Mouse (Mus musculus): ENCODE results near the gene Rpe65. TPM values are rescaled to one million over a fixed set of nuclear protein-coding genes. Genes with fewer than 3 reads are reported as not detected.

The Rpe65 gene
- polyA plus RNA-seq, 2 experiments: not detected

DNA sequence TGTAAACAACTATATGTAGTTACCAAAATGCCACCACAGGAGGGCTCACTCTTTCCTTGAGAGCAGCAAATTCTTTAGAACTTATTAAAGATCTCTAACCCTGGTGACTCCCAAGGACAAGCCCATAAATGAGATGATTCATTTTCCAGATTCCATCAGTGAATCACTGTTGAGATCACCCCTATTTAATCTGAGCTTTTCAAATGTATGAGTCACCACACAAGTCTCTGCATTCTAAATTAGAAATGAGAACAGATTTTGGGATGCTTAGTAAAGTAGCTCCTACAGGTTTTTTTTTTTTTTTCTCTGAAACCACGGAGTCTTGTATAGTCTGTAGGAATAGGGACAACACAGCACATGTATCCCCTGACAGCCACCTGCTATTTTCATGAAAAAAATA, 61.8 kb downstream of the Rpe65 start:
- no peak for DNase-seq (ENCODE audit: low read depth in 3 of 3, low spot score in 3 of 3)
- Histone ChIP-seq H3K9me3 (ENCODE audit: control insufficient read depth, low read length) (no peaks in the 10 kb centered on the region), H3K9ac (replicated peaks) (no peak overlapping the region), H3K36me3 (replicated peaks; ENCODE audit: control insufficient read depth, insufficient read depth, low read depth) (no peaks in the 10 kb centered on the region), H3K27ac (no peak overlapping the region), H3K4me1 (replicated peaks; ENCODE audit: control insufficient read depth in 2 of 2, insufficient read depth in 2 of 2, low read length in 1 of 2) (no peaks in the 10 kb centered on the region), H3K4me2 (ENCODE audit: low read depth) (no peak overlapping the region), H3K27me3 (ENCODE audit: control insufficient read depth, insufficient read depth, low read length) (no peaks in the 10 kb centered on the region), H3K4me3 (ENCODE audit: insufficient read depth in 1 of 2, low read depth in 2 of 2, low read length in 2 of 2) (no peak overlapping the region)
- WGBS (ENCODE audit: insufficient replicate concordance): 43% methylated on average over 1 of the region's 1 CpGs
- no peak for TF ChIP-seq EP300 (IDR thresholded peaks at IDR 0.05; ENCODE audit: low read depth)
- TF ChIP-seq CTCF (IDR thresholded peaks at IDR 0.05; ENCODE audit: low read depth): no peak
- ATAC-seq (ENCODE audit: insufficient read depth): no peak

DNA sequence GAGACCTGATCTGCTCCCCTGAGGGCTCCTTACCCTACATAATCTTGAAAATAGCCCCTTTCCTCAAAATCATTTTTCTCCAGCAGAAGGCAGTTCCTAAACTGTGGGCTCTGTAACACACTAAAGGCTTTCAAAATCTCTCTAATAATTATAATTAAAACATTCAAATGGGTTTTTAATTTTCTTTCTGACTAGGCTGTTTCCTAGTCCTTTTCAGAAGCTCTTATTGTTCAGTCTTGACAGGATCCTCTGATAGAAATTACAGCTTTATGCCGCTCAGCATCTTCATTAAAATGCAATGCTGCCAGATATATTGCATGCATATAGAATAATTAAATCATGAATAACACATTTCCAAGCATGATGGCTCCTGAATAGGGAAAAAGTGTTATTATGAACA, 64.4 kb downstream of the Rpe65 start:
- WGBS (ENCODE audit: insufficient replicate concordance): 84% methylated on average over 1 of the region's 1 CpGs
- Histone ChIP-seq H3K27me3 (ENCODE audit: control insufficient read depth, insufficient read depth, low read length) (no peaks in the 10 kb centered on the region), H3K4me2 (ENCODE audit: low read depth) (no peak overlapping the region), H3K9me3 (ENCODE audit: control insufficient read depth, low read length) (no peaks in the 10 kb centered on the region), H3K4me1 (replicated peaks; ENCODE audit: control insufficient read depth in 2 of 2, insufficient read depth in 2 of 2, low read length in 1 of 2) (no peaks in the 10 kb centered on the region), H3K27ac (no peak overlapping the region), H3K9ac (replicated peaks) (no peak overlapping the region), H3K4me3 (ENCODE audit: insufficient read depth in 1 of 2, low read depth in 2 of 2, low read length in 2 of 2) (no peak overlapping the region), H3K36me3 (replicated peaks; ENCODE audit: control insufficient read depth, insufficient read depth, low read depth) (no peaks in the 10 kb centered on the region)
- DNase-seq (ENCODE audit: low read depth in 3 of 3, low spot score in 3 of 3) (no peak), ATAC-seq (ENCODE audit: insufficient read depth) (no peak)
- TF ChIP-seq EP300 (IDR thresholded peaks at IDR 0.05; ENCODE audit: low read depth) (no peak), CTCF (IDR thresholded peaks at IDR 0.05; ENCODE audit: low read depth) (no peak)

Other genes starting within 250 kb of the Rpe65 start
- 8.3 and 14.9 TPM in 2 replicates for gene Depdc1a, start 103.7 kb upstream of the Rpe65 start, polyA plus RNA-seq (2012; rRNA removed)
- 27.2 and 32.1 TPM in 2 replicates for gene Depdc1a, start 103.7 kb upstream of the Rpe65 start, polyA plus RNA-seq (2014; fragmentation: Nextera tagmentation; extraction: Ambion mirVana)
- 2.2 and 3.0 TPM in 2 replicates for gene Wls, start 240.5 kb downstream of the Rpe65 start, polyA plus RNA-seq (2012; rRNA removed)
- gene Wls, start 240.5 kb downstream of the Rpe65 start, polyA plus RNA-seq (2014; fragmentation: Nextera tagmentation; extraction: Ambion mirVana): 6.7 and 6.9 TPM in 2 replicates

Data from liver, embryonic 14.5 days (tissue).